Mouse (Mus musculus): Measurements from ENCODE around the gene Crhr2. TPM values are rescaled to one million over a fixed set of nuclear protein-coding genes. Genes with fewer than 3 reads are reported as not detected.

Crhr2 gene
- 0.67 and 1.1 TPM in 2 replicates for total RNA-seq (2012; rRNA removed)

- peaks cover 0 to 2% of the 10 kb centered on the region in 2 experiments; a peak in 2 of 4 replicates for H3K4me1 ChIP-seq (ENCODE audit: control insufficient read depth in 2 of 2, insufficient read depth in 2 of 2, low read length in 2 of 2, poor library complexity in 1 of 2)
- no peak for TF ChIP-seq HCFC1 (IDR thresholded peaks at IDR 0.05; ENCODE audit: borderline replicate concordance, insufficient read depth, low read length)
- no peaks in the 10 kb centered on the region for H3K36me3 ChIP-seq (ENCODE audit: control insufficient read depth, insufficient read depth, low read length, poor library complexity, severe bottlenecking)
- H3K9me3 ChIP-seq (ENCODE audit: control insufficient read depth, insufficient read depth, low read depth, low read length) = no peaks in the 10 kb centered on the region
- DNase-seq (ENCODE audit: low read depth, low spot score) = no peak
- in situ Hi-C loops (cut with MboI; ENCODE audit: low sequenced_read_pairs in 2 of 2, unreplicated experiment in 2 of 2) = no loop called here
- no peak within 1 kb of the TSS for H3K9ac ChIP-seq (ENCODE audit: insufficient read depth, low read depth, low read length, poor library complexity, severe bottlenecking)
- no peak within 1 kb of the TSS for H3K27ac ChIP-seq (ENCODE audit: insufficient read depth, low read depth, low read length, poor library complexity, severe bottlenecking)
- no peak within 1 kb of the TSS for H3K4me3 ChIP-seq (ENCODE audit: insufficient read depth in 1 of 2, low read depth in 1 of 2, low read length in 2 of 2, poor library complexity in 1 of 2, severe bottlenecking in 1 of 2)
Measured at GRCm38 (mm10) chr6:55132794-55133193, at the start of gene Crhr2. TSS of gene Crhr2 (minus strand) at chr6:55133016.

GRCm38 (mm10) chr6:55179560-55179959 lies 46.7 kb upstream of the Crhr2 start:
- Histone ChIP-seq H3K9ac (ENCODE audit: insufficient read depth, low read depth, low read length, poor library complexity, severe bottlenecking) (no peak overlapping the region), H3K27ac (ENCODE audit: insufficient read depth, low read depth, low read length, poor library complexity, severe bottlenecking) (no peak overlapping the region), H3K36me3 (ENCODE audit: control insufficient read depth, insufficient read depth, low read length, poor library complexity, severe bottlenecking) (no peaks in the 10 kb centered on the region), H3K9me3 (ENCODE audit: control insufficient read depth, insufficient read depth, low read depth, low read length) (peaks cover 3% of the 10 kb centered on the region; the same call in 1 of the 2 replicates), H3K4me3 (ENCODE audit: insufficient read depth in 1 of 2, low read depth in 1 of 2, low read length in 2 of 2, poor library complexity in 1 of 2, severe bottlenecking in 1 of 2) (no peak overlapping the region), H3K4me1 (ENCODE audit: control insufficient read depth in 2 of 2, insufficient read depth in 2 of 2, low read length in 2 of 2, poor library complexity in 1 of 2) (no peaks in the 10 kb centered on the region)
- TF ChIP-seq ZC3H11A (IDR thresholded peaks at IDR 0.05; ENCODE audit: borderline replicate concordance, low read depth, low read length) (no peak), HCFC1 (IDR thresholded peaks at IDR 0.05; ENCODE audit: borderline replicate concordance, insufficient read depth, low read length) (no peak), CHD2 (IDR thresholded peaks at IDR 0.05; ENCODE audit: low read depth, low read length) (no peak), MAFK (IDR thresholded peaks at IDR 0.05; ENCODE audit: insufficient read depth, low read depth, low read length) (no peak), ZNF384 (IDR thresholded peaks at IDR 0.05; ENCODE audit: low read depth, low read length) (no peak)
- no peak for DNase-seq (ENCODE audit: low read depth, low spot score)
- in situ Hi-C loops (cut with MboI; ENCODE audit: low sequenced_read_pairs in 2 of 2, unreplicated experiment in 2 of 2) = no loop called here

- TF ChIP-seq HCFC1 (IDR thresholded peaks at IDR 0.05; ENCODE audit: borderline replicate concordance, insufficient read depth, low read length) (no peak), ZC3H11A (IDR thresholded peaks at IDR 0.05; ENCODE audit: borderline replicate concordance, low read depth, low read length) (no peak), ZNF384 (IDR thresholded peaks at IDR 0.05; ENCODE audit: low read depth, low read length) (no peak), CHD2 (IDR thresholded peaks at IDR 0.05; ENCODE audit: low read depth, low read length) (no peak), MAFK (IDR thresholded peaks at IDR 0.05; ENCODE audit: insufficient read depth, low read depth, low read length) (no peak)
- H3K4me1 ChIP-seq (ENCODE audit: control insufficient read depth in 2 of 2, insufficient read depth in 2 of 2, low read length in 2 of 2, poor library complexity in 1 of 2) = no peaks in the 10 kb centered on the region
- no peak for DNase-seq (ENCODE audit: low read depth, low spot score)
- H3K9ac ChIP-seq (ENCODE audit: insufficient read depth, low read depth, low read length, poor library complexity, severe bottlenecking) = no peak overlapping the region
- H3K27ac ChIP-seq (ENCODE audit: insufficient read depth, low read depth, low read length, poor library complexity, severe bottlenecking) = no peak overlapping the region
- in situ Hi-C loops (cut with MboI; ENCODE audit: low sequenced_read_pairs in 2 of 2, unreplicated experiment in 2 of 2) = no loop called here
- H3K9me3 ChIP-seq (ENCODE audit: control insufficient read depth, insufficient read depth, low read depth, low read length) = no peaks in the 10 kb centered on the region
- H3K36me3 ChIP-seq (ENCODE audit: control insufficient read depth, insufficient read depth, low read length, poor library complexity, severe bottlenecking) = no peaks in the 10 kb centered on the region
- no peak overlapping the region for H3K4me3 ChIP-seq (ENCODE audit: insufficient read depth in 1 of 2, low read depth in 1 of 2, low read length in 2 of 2, poor library complexity in 1 of 2, severe bottlenecking in 1 of 2)
Measured at GRCm38 (mm10) chr6:55177060-55177732, 44.4 kb upstream of the Crhr2 start.

- Histone ChIP-seq H3K4me1 (ENCODE audit: control insufficient read depth in 2 of 2, insufficient read depth in 2 of 2, low read length in 2 of 2, poor library complexity in 1 of 2) (no peaks in the 10 kb centered on the region), H3K36me3 (ENCODE audit: control insufficient read depth, insufficient read depth, low read length, poor library complexity, severe bottlenecking) (no peaks in the 10 kb centered on the region), H3K9ac (ENCODE audit: insufficient read depth, low read depth, low read length, poor library complexity, severe bottlenecking) (no peak overlapping the region), H3K9me3 (ENCODE audit: control insufficient read depth, insufficient read depth, low read depth, low read length) (no peaks in the 10 kb centered on the region), H3K4me3 (ENCODE audit: insufficient read depth in 1 of 2, low read depth in 1 of 2, low read length in 2 of 2, poor library complexity in 1 of 2, severe bottlenecking in 1 of 2) (no peak overlapping the region), H3K27ac (ENCODE audit: insufficient read depth, low read depth, low read length, poor library complexity, severe bottlenecking) (no peak overlapping the region)
- in situ Hi-C loops (cut with MboI; ENCODE audit: low sequenced_read_pairs in 2 of 2, unreplicated experiment in 2 of 2) = no loop called here
- no peak for DNase-seq (ENCODE audit: low read depth, low spot score)
- TF ChIP-seq ZNF384 (IDR thresholded peaks at IDR 0.05; ENCODE audit: low read depth, low read length) = no peak
- TF ChIP-seq ZC3H11A (IDR thresholded peaks at IDR 0.05; ENCODE audit: borderline replicate concordance, low read depth, low read length) = no peak
- no peak for TF ChIP-seq HCFC1 (IDR thresholded peaks at IDR 0.05; ENCODE audit: borderline replicate concordance, insufficient read depth, low read length)
- TF ChIP-seq MAFK (IDR thresholded peaks at IDR 0.05; ENCODE audit: insufficient read depth, low read depth, low read length) = no peak
- no peak for TF ChIP-seq CHD2 (IDR thresholded peaks at IDR 0.05; ENCODE audit: low read depth, low read length)
Measured at GRCm38 (mm10) chr6:55175892-55176291, 43.1 kb upstream of the Crhr2 start.

- H3K4me1 ChIP-seq (ENCODE audit: control insufficient read depth in 2 of 2, insufficient read depth in 2 of 2, low read length in 2 of 2, poor library complexity in 1 of 2) = no peaks in the 10 kb centered on the region
Measured at GRCm38 (mm10) chr6:55175456-55175855, 42.6 kb upstream of the Crhr2 start.

More at GRCm38 (mm10) chr6:55175456-55175855, 42.6 kb upstream of the Crhr2 start:
- Histone ChIP-seq H3K9ac (ENCODE audit: insufficient read depth, low read depth, low read length, poor library complexity, severe bottlenecking) (no peak overlapping the region), H3K36me3 (ENCODE audit: control insufficient read depth, insufficient read depth, low read length, poor library complexity, severe bottlenecking) (no peaks in the 10 kb centered on the region), H3K27ac (ENCODE audit: insufficient read depth, low read depth, low read length, poor library complexity, severe bottlenecking) (no peak overlapping the region), H3K4me3 (ENCODE audit: insufficient read depth in 1 of 2, low read depth in 1 of 2, low read length in 2 of 2, poor library complexity in 1 of 2, severe bottlenecking in 1 of 2) (no peak overlapping the region), H3K9me3 (ENCODE audit: control insufficient read depth, insufficient read depth, low read depth, low read length) (no peaks in the 10 kb centered on the region)
- TF ChIP-seq ZNF384 (IDR thresholded peaks at IDR 0.05; ENCODE audit: low read depth, low read length) = no peak
- no peak for TF ChIP-seq CHD2 (IDR thresholded peaks at IDR 0.05; ENCODE audit: low read depth, low read length)
- no peak for TF ChIP-seq HCFC1 (IDR thresholded peaks at IDR 0.05; ENCODE audit: borderline replicate concordance, insufficient read depth, low read length)
- TF ChIP-seq MAFK (IDR thresholded peaks at IDR 0.05; ENCODE audit: insufficient read depth, low read depth, low read length) = no peak
- TF ChIP-seq ZC3H11A (IDR thresholded peaks at IDR 0.05; ENCODE audit: borderline replicate concordance, low read depth, low read length) = no peak
- no peak for DNase-seq (ENCODE audit: low read depth, low spot score)
- in situ Hi-C loops (cut with MboI; ENCODE audit: low sequenced_read_pairs in 2 of 2, unreplicated experiment in 2 of 2) = no loop called here
